In the genomic region with DNA sequence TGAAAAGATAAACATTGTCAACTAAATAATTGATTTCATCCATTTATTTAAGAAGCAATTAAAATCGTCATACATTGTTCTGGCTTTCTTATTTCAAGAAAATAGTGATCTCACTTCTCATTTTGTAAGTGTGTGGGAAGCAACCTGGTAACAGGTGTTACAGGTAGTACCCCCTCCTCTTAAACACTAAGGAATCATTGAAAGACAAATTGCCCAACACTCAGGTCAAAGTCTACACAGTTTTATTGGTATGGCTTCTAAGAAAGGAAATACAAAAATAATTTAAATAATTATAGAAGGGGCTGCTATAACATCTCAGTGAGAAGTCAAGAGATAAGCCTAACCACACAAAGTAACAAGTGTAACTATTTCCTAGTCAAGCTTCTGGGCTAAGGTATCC, we compare ENCODE assay signal across 22 mouse cellular contexts.
DNase-seq lines count a peak whose midpoint lies in the region; ATAC-seq and TF ChIP-seq lines count a peak whose summit lies in the region.
"Had no signal": no experiment of that assay in that cellular context is flagged by ENCODE, and none has a peak within 500 bp of the region (broad histone marks: within the 10 kb centered on the region; RNA-seq: fewer than 3 reads in every experiment).

No protein-coding gene starts in this region.

- peak; percentile 63; the same call in 1 of the 2 replicates for ATAC-seq in intestine, embryonic 15.5 days
- ATAC-seq in intestine, postnatal 0 days: no peak
- ATAC-seq in intestine, embryonic 16.5 days: peak; percentile 50
- no peak for ATAC-seq in forebrain, postnatal 0 days
- ATAC-seq: activated CD4-positive, CD25-positive, alpha-beta regulatory T cell, adult 4 months; CD4-positive, CD25-positive, alpha-beta regulatory T cell, adult 4 months; Patski had no signal

- no peak for TF ChIP-seq POLR2A in MEL (IDR thresholded peaks at IDR 0.05; ENCODE audit: control insufficient read depth in 1 of 2, insufficient read depth in 1 of 2, low read depth in 1 of 2, low read length in 2 of 2, poor library complexity in 1 of 2)

- no peaks in the 10 kb centered on the region for H3K27me3 ChIP-seq in intestine, embryonic 15.5 days (replicated peaks)
- H3K27me3 ChIP-seq in intestine, postnatal 0 days (replicated peaks; ENCODE audit: control insufficient read depth, insufficient read depth, low read length): no peaks in the 10 kb centered on the region
- no peaks in the 10 kb centered on the region for H3K27me3 ChIP-seq in MEL (ENCODE audit: control insufficient read depth in 1 of 2, insufficient read depth in 2 of 2, low read length in 2 of 2)
- H3K27me3 ChIP-seq in intestine, embryonic 16.5 days (replicated peaks; ENCODE audit: control insufficient read depth, insufficient read depth, low read length): no peaks in the 10 kb centered on the region
- H3K27me3 ChIP-seq in forebrain, postnatal 0 days (ENCODE audit: insufficient read depth, low read length): no peaks in the 10 kb centered on the region
- H3K27me3 ChIP-seq: CH12.LX, Patski had no signal

- H3K79me2 ChIP-seq in MEL (ENCODE audit: control insufficient read depth, insufficient read depth, low read length, poor library complexity): no peaks in the 10 kb centered on the region

- no peaks in the 10 kb centered on the region for H3K4me1 ChIP-seq in intestine, embryonic 15.5 days (replicated peaks)
- no peaks in the 10 kb centered on the region for H3K4me1 ChIP-seq in intestine, postnatal 0 days (replicated peaks; ENCODE audit: control insufficient read depth, insufficient read depth, low read length)
- peaks cover 4 to 20% of the 10 kb centered on the region in 2 experiments; a peak in 3 of 4 replicates for H3K4me1 ChIP-seq in MEL (ENCODE audit: control insufficient read depth in 1 of 2, insufficient read depth in 2 of 2, low read length in 2 of 2)
- H3K4me1 ChIP-seq in intestine, embryonic 16.5 days (ENCODE audit: control insufficient read depth, insufficient read depth, low read length): no peaks in the 10 kb centered on the region
- no peaks in the 10 kb centered on the region for H3K4me1 ChIP-seq in forebrain, postnatal 0 days (ENCODE audit: insufficient read depth)

- no peak for DNase-seq in MEL (ENCODE audit: low read depth, low spot score)
- no peak for DNase-seq in forebrain, postnatal 0 days
- no peak for DNase-seq in kidney, adult 9 months
- DNase-seq: adrenal gland, adult 2 months; adrenal gland, adult 8-10 months; adrenal gland, postnatal 10 days; adrenal gland, postnatal 14 days; adrenal gland, postnatal 25 days; adrenal gland, postnatal 36 days; B cell, adult 2 months; cerebellum, adult 11 months; cerebellum, adult 11-12 months; cerebellum, adult 18-20 months; cerebellum, adult 2 months had no signal

- H3K4me2 ChIP-seq in intestine, embryonic 15.5 days (replicated peaks): no peak overlapping the region
- no peak overlapping the region for H3K4me2 ChIP-seq in intestine, postnatal 0 days (replicated peaks; ENCODE audit: low read depth)
- H3K4me2 ChIP-seq in intestine, embryonic 16.5 days (ENCODE audit: low read depth, low read length): no peak overlapping the region
- no peak overlapping the region for H3K4me2 ChIP-seq in forebrain, postnatal 0 days (ENCODE audit: low read depth)

- no peak overlapping the region for H3K9ac ChIP-seq in intestine, embryonic 15.5 days
- H3K9ac ChIP-seq in intestine, postnatal 0 days (ENCODE audit: low read depth, low read length): no peak overlapping the region
- no peak overlapping the region for H3K9ac ChIP-seq in MEL (ENCODE audit: control insufficient read depth, low read depth, low read length, poor library complexity, severe bottlenecking)
- H3K9ac ChIP-seq in intestine, embryonic 16.5 days (ENCODE audit: low read depth, low read length): no peak overlapping the region
- no peak overlapping the region for H3K9ac ChIP-seq in forebrain, postnatal 0 days

- H3K4me3 ChIP-seq in intestine, embryonic 15.5 days (replicated peaks): no peak overlapping the region
- H3K4me3 ChIP-seq in intestine, postnatal 0 days (ENCODE audit: low read depth, low read length): no peak overlapping the region
- H3K4me3 ChIP-seq in MEL (ENCODE audit: control insufficient read depth in 1 of 2, insufficient read depth in 1 of 2, low read depth in 2 of 2, low read length in 2 of 2): no peak overlapping the region
- no peak overlapping the region for H3K4me3 ChIP-seq in intestine, embryonic 16.5 days (ENCODE audit: low read length)
- no peak overlapping the region for H3K4me3 ChIP-seq in forebrain, postnatal 0 days (ENCODE audit: low read depth, low read length)

- no peak overlapping the region for H3K27ac ChIP-seq in intestine, embryonic 15.5 days
- no peak overlapping the region for H3K27ac ChIP-seq in intestine, postnatal 0 days (ENCODE audit: low read depth, low read length)
- no peak overlapping the region for H3K27ac ChIP-seq in MEL (ENCODE audit: control insufficient read depth, low read depth, low read length)
- no peak overlapping the region for H3K27ac ChIP-seq in intestine, embryonic 16.5 days (ENCODE audit: low read length)
- H3K27ac ChIP-seq in forebrain, postnatal 0 days (ENCODE audit: low read depth, low read length): no peak overlapping the region

- WGBS in intestine, embryonic 15.5 days: 55% methylated on average over 1 of the region's 1 CpGs
- 59% methylated on average over 1 of the region's 1 CpGs for WGBS in intestine, postnatal 0 days
- WGBS in intestine, embryonic 16.5 days: 57% methylated on average over 1 of the region's 1 CpGs
- WGBS in forebrain, postnatal 0 days: 79% methylated on average over 1 of the region's 1 CpGs

- no peak for TF ChIP-seq EP300 in MEL (IDR thresholded peaks at IDR 0.05; ENCODE audit: low read depth in 1 of 2, low read length in 2 of 2)

- no peaks in the 10 kb centered on the region for H3K36me3 ChIP-seq in intestine, embryonic 15.5 days
- no peaks in the 10 kb centered on the region for H3K36me3 ChIP-seq in intestine, postnatal 0 days (ENCODE audit: control insufficient read depth, insufficient read depth)
- peaks cover 0 to 21% of the 10 kb centered on the region in 2 experiments; a peak in 2 of 4 replicates for H3K36me3 ChIP-seq in MEL (ENCODE audit: control insufficient read depth in 1 of 2, insufficient read depth in 2 of 2, low read length in 2 of 2)
- no peaks in the 10 kb centered on the region for H3K36me3 ChIP-seq in intestine, embryonic 16.5 days (ENCODE audit: control insufficient read depth, insufficient read depth, low read length)
- no peaks in the 10 kb centered on the region for H3K36me3 ChIP-seq in forebrain, postnatal 0 days (ENCODE audit: insufficient read depth)
- H3K36me3 ChIP-seq: G1E had no signal

- TF ChIP-seq CTCF in intestine, postnatal 0 days (IDR thresholded peaks at IDR 0.05; ENCODE audit: low read depth): no peak
- no peak for TF ChIP-seq CTCF in MEL (IDR thresholded peaks at IDR 0.05 in 2 of 3, conservative IDR thresholded peaks at IDR 0.05 in 1 of 3; ENCODE audit: control insufficient read depth in 1 of 3, insufficient read depth in 1 of 3, low read depth in 2 of 3, low read length in 3 of 3, poor library complexity in 1 of 3, severe bottlenecking in 1 of 3)
- no peak for TF ChIP-seq CTCF in forebrain, postnatal 0 days (IDR thresholded peaks at IDR 0.05; ENCODE audit: low read depth)

- TF ChIP-seq RAD21 in MEL (IDR thresholded peaks at IDR 0.05; ENCODE audit: low read depth, low read length): no peak

- no peaks in the 10 kb centered on the region for H3K9me3 ChIP-seq in intestine, embryonic 15.5 days
- no peaks in the 10 kb centered on the region for H3K9me3 ChIP-seq in intestine, postnatal 0 days (ENCODE audit: control insufficient read depth)
- no peaks in the 10 kb centered on the region for H3K9me3 ChIP-seq in MEL (replicated peaks; ENCODE audit: insufficient read depth, low read length)
- no peaks in the 10 kb centered on the region for H3K9me3 ChIP-seq in intestine, embryonic 16.5 days (ENCODE audit: control insufficient read depth, low read length)
- no peaks in the 10 kb centered on the region for H3K9me3 ChIP-seq in forebrain, postnatal 0 days (ENCODE audit: low read length)

TF ChIP-seq in MEL, 35 proteins besides CTCF, POLR2A, EP300 and RAD21:
- TF ChIP-seq NELFE (IDR thresholded peaks at IDR 0.05; ENCODE audit: low read depth, low read length) (no peak), GATA1 (IDR thresholded peaks at IDR 0.05; ENCODE audit: low read depth, low read length) (0 out of 2 replicates have a peak, but pooled peaks have one; percentile 20)
TF ChIP-seq in MEL: peak in this region for 1.

Comparison
In these comparisons a context has a peak if more than half of its experiments do, and no peak if none do; other contexts are left out.
1. ATAC-seq: peak in intestine, embryonic 15.5 days (single experiment) and intestine, embryonic 16.5 days (single experiment); none in intestine, postnatal 0 days (single experiment) and forebrain, postnatal 0 days (single experiment).